Comparison of ENCODE assay signal across 8 mouse cellular contexts in genomic region chr2:165288315-165289031, GRCm38 (mm10). TPM values are rescaled to one million over a fixed set of nuclear protein-coding genes. Genes with fewer than 3 reads are reported as not detected.
DNase-seq lines count a peak whose midpoint lies in the region; ATAC-seq lines count a peak whose summit lies in the region.

No protein-coding gene starts in this region.

- no peaks in the 10 kb centered on the region for H3K27me3 ChIP-seq in neural tube, embryonic 11.5 days (ENCODE audit: control insufficient read depth, insufficient read depth, low read length)
- no peaks in the 10 kb centered on the region for H3K27me3 ChIP-seq in forebrain, embryonic 10.5 days (ENCODE audit: poor library complexity, severe bottlenecking)
- no peaks in the 10 kb centered on the region for H3K27me3 ChIP-seq in heart, embryonic 14.5 days (ENCODE audit: control insufficient read depth, insufficient read depth, low read length)
- H3K27me3 ChIP-seq in liver, embryonic 11.5 days (replicated peaks; ENCODE audit: control insufficient read depth, insufficient read depth, low read length): no peaks in the 10 kb centered on the region
- H3K27me3 ChIP-seq in neural tube, embryonic 14.5 days (ENCODE audit: control insufficient read depth, insufficient read depth, low read length): no peaks in the 10 kb centered on the region

- H3K4me2 ChIP-seq in neural tube, embryonic 11.5 days (ENCODE audit: low read depth): peak overlapping the region; percentile 98
- peak overlapping the region; percentile 95 for H3K4me2 ChIP-seq in heart, embryonic 14.5 days (ENCODE audit: low read length)
- peak overlapping the region; percentile 91 for H3K4me2 ChIP-seq in liver, embryonic 11.5 days
- peak overlapping the region; percentile 93 for H3K4me2 ChIP-seq in neural tube, embryonic 14.5 days (ENCODE audit: low read depth, low read length)

- peak overlapping the region; percentile 66 for H3K9ac ChIP-seq in neural tube, embryonic 11.5 days (ENCODE audit: low read length)
- H3K9ac ChIP-seq in heart, embryonic 14.5 days (ENCODE audit: low read length): peak overlapping the region; percentile 84
- H3K9ac ChIP-seq in liver, embryonic 11.5 days (ENCODE audit: low read depth, low read length): peak overlapping the region; percentile 13; the same call in 1 of the 2 replicates
- H3K9ac ChIP-seq in neural tube, embryonic 14.5 days (replicated peaks; ENCODE audit: low read depth, low read length): peak overlapping the region; percentile 65; the same call in 1 of the 2 replicates

- no peak for DNase-seq in neural tube, embryonic 11.5 days (ENCODE audit: low spot score)
- no peak for DNase-seq in neural tube, embryonic 10.5 days (ENCODE audit: extremely low spot score, low spot score)
- DNase-seq in forebrain, embryonic 10.5 days (ENCODE audit: extremely low spot score, low spot score): no peak
- DNase-seq in kidney, postnatal 10 days: peak; percentile 80
- DNase-seq in liver, embryonic 11.5 days (ENCODE audit: low spot score): no peak

- H3K9me3 ChIP-seq in neural tube, embryonic 11.5 days (ENCODE audit: control insufficient read depth, low read length): no peaks in the 10 kb centered on the region
- H3K9me3 ChIP-seq in forebrain, embryonic 10.5 days: no peaks in the 10 kb centered on the region
- H3K9me3 ChIP-seq in heart, embryonic 14.5 days (ENCODE audit: control insufficient read depth, low read length): no peaks in the 10 kb centered on the region
- no peaks in the 10 kb centered on the region for H3K9me3 ChIP-seq in liver, embryonic 11.5 days (ENCODE audit: control insufficient read depth, low read length)
- H3K9me3 ChIP-seq in neural tube, embryonic 14.5 days (ENCODE audit: control insufficient read depth, low read length): no peaks in the 10 kb centered on the region

- peaks cover 7% of the 10 kb centered on the region for H3K4me1 ChIP-seq in neural tube, embryonic 11.5 days (ENCODE audit: control insufficient read depth, insufficient read depth, low read length)
- peaks cover 31% of the 10 kb centered on the region for H3K4me1 ChIP-seq in forebrain, embryonic 10.5 days
- H3K4me1 ChIP-seq in heart, embryonic 14.5 days (ENCODE audit: control insufficient read depth in 2 of 2, insufficient read depth in 2 of 2, low read length in 2 of 2): peaks cover 6 to 9% of the 10 kb centered on the region in 2 experiments
- H3K4me1 ChIP-seq in liver, embryonic 11.5 days (replicated peaks; ENCODE audit: control insufficient read depth, insufficient read depth, low read length): peaks cover 23% of the 10 kb centered on the region
- H3K4me1 ChIP-seq in neural tube, embryonic 14.5 days (ENCODE audit: control insufficient read depth, insufficient read depth, low read length): peaks cover 18% of the 10 kb centered on the region

- H3K36me3 ChIP-seq in neural tube, embryonic 11.5 days (ENCODE audit: control insufficient read depth, insufficient read depth, low read length): peaks cover 8% of the 10 kb centered on the region
- H3K36me3 ChIP-seq in forebrain, embryonic 10.5 days (replicated peaks): peaks cover 42% of the 10 kb centered on the region
- peaks cover 36% of the 10 kb centered on the region for H3K36me3 ChIP-seq in heart, embryonic 14.5 days (ENCODE audit: control insufficient read depth, insufficient read depth, low read length)
- peaks cover 6% of the 10 kb centered on the region; the same call in 1 of the 2 replicates for H3K36me3 ChIP-seq in liver, embryonic 11.5 days (ENCODE audit: control insufficient read depth, insufficient read depth, low read length)
- peaks cover 27% of the 10 kb centered on the region for H3K36me3 ChIP-seq in neural tube, embryonic 14.5 days (ENCODE audit: control insufficient read depth, insufficient read depth, low read length)

- H3K27ac ChIP-seq in neural tube, embryonic 11.5 days (ENCODE audit: low read depth, low read length): 0 out of 2 replicates have a peak overlapping the region, but pooled peaks have one; percentile 21
- peak overlapping the region; percentile 88 for H3K27ac ChIP-seq in forebrain, embryonic 10.5 days
- H3K27ac ChIP-seq in heart, embryonic 14.5 days (replicated peaks in 1 of 2; ENCODE audit: control insufficient read depth in 1 of 2, insufficient read depth in 1 of 2, low read depth in 2 of 2, low read length in 2 of 2): peak overlapping the region; percentile 30 to 48; a peak in 1 of 4 replicates
- no peak overlapping the region for H3K27ac ChIP-seq in liver, embryonic 11.5 days (ENCODE audit: low read depth, low read length)
- H3K27ac ChIP-seq in neural tube, embryonic 14.5 days (ENCODE audit: low read depth, low read length): peak overlapping the region; percentile 76

- H3K4me3 ChIP-seq in neural tube, embryonic 11.5 days (ENCODE audit: low read depth, low read length): peak overlapping the region; percentile 78; the same call in 1 of the 2 replicates
- H3K4me3 ChIP-seq in forebrain, embryonic 10.5 days: peak overlapping the region; percentile 75
- H3K4me3 ChIP-seq in heart, embryonic 14.5 days (ENCODE audit: control insufficient read depth in 1 of 2, insufficient read depth in 1 of 2, low read depth in 1 of 2, low read length in 2 of 2): peak overlapping the region; percentile 13 to 75; a peak in 2 of 4 replicates
- peak overlapping the region; percentile 76 for H3K4me3 ChIP-seq in liver, embryonic 11.5 days (ENCODE audit: low read depth, low read length)
- peak overlapping the region; percentile 72; the same call in 1 of the 2 replicates for H3K4me3 ChIP-seq in neural tube, embryonic 14.5 days (ENCODE audit: low read depth, low read length)

- 0 out of 2 replicates have a peak, but pooled peaks have one; percentile 18 for ATAC-seq in neural tube, embryonic 11.5 days (ENCODE audit: insufficient read depth, low FRiP score, low TSS enrichment)
- no peak for ATAC-seq in heart, embryonic 14.5 days (ENCODE audit: insufficient number of reproducible peaks, insufficient read depth, low FRiP score, low read depth)
- ATAC-seq in liver, embryonic 11.5 days (replicated peaks; ENCODE audit: low FRiP score): no peak
- ATAC-seq in neural tube, embryonic 14.5 days (ENCODE audit: low read depth): peak; percentile 84
- no peak for ATAC-seq in granulocyte monocyte progenitor cell, adult 5-6 weeks (replicated peaks; ENCODE audit: poor library complexity, severe bottlenecking)

- 69% methylated on average over 18 of the region's 18 CpGs for WGBS in neural tube, embryonic 11.5 days
- whole genome bisulfite sequencing in forebrain, embryonic 10.5 days: 71% methylated on average over 18 of the region's 18 CpGs
- WGBS in heart, embryonic 14.5 days: 59% methylated on average over 18 of the region's 18 CpGs
- WGBS in liver, embryonic 11.5 days: 66% methylated on average over 18 of the region's 18 CpGs
- 50% methylated on average over 18 of the region's 18 CpGs for WGBS in neural tube, embryonic 14.5 days

RNA-seq across cellular contexts. Expression of gene Slc35c2, which starts 0.8 kb away (rescaled TPM):
- polyA plus RNA-seq in neural tube, embryonic 11.5 days (2014; fragmentation: Nextera tagmentation; extraction: Ambion mirVana): 47.3 and 48.2 TPM in 2 replicates
- 74.9 and 75.4 TPM in 2 replicates for polyA plus RNA-seq in forebrain, embryonic 10.5 days (2016; fragmentation: Nextera tagmentation; extraction: Ambion mirVana)
- polyA plus RNA-seq in heart, embryonic 14.5 days (2014; fragmentation: Nextera tagmentation; extraction: Ambion mirVana): 34.0 and 38.0 TPM in 2 replicates
- polyA plus RNA-seq in liver, embryonic 11.5 days (2014; fragmentation: Nextera tagmentation; extraction: Ambion mirVana): 53.0 and 64.4 TPM in 2 replicates
- 54.1 and 59.0 TPM in 2 replicates for polyA plus RNA-seq in neural tube, embryonic 14.5 days (2014; fragmentation: Nextera tagmentation; extraction: Ambion mirVana)
- 90.6 and 93.9 TPM in 2 replicates for total RNA-seq in granulocyte monocyte progenitor cell, adult 5-6 weeks (2014; fragmentation: Nextera tagmentation)
- total RNA-seq in granulocyte monocyte progenitor cell, adult 5-6 weeks (2017): 79.6 and 89.9 TPM in 2 replicates

RNA-seq across cellular contexts. Expression of gene Elmo2, which starts 37.8 kb away (rescaled TPM):
- polyA plus RNA-seq in neural tube, embryonic 11.5 days (2014; fragmentation: Nextera tagmentation; extraction: Ambion mirVana): 89.0 and 97.7 TPM in 2 replicates
- 83.7 and 86.4 TPM in 2 replicates for polyA plus RNA-seq in forebrain, embryonic 10.5 days (2016; fragmentation: Nextera tagmentation; extraction: Ambion mirVana)
- 40.1 and 44.9 TPM in 2 replicates for polyA plus RNA-seq in heart, embryonic 14.5 days (2014; fragmentation: Nextera tagmentation; extraction: Ambion mirVana)
- polyA plus RNA-seq in liver, embryonic 11.5 days (2014; fragmentation: Nextera tagmentation; extraction: Ambion mirVana): 36.4 and 42.4 TPM in 2 replicates
- 98.8 and 110 TPM in 2 replicates for polyA plus RNA-seq in neural tube, embryonic 14.5 days (2014; fragmentation: Nextera tagmentation; extraction: Ambion mirVana)
- 53.2 and 57.9 TPM in 2 replicates for total RNA-seq in granulocyte monocyte progenitor cell, adult 5-6 weeks (2014; fragmentation: Nextera tagmentation)
- 28.5 and 38.8 TPM in 2 replicates for total RNA-seq in granulocyte monocyte progenitor cell, adult 5-6 weeks (2017)

RNA-seq across cellular contexts. Expression of gene Cdh22, which starts 53.8 kb away (rescaled TPM):
- 3.1 and 3.4 TPM in 2 replicates for polyA plus RNA-seq in neural tube, embryonic 11.5 days (2014; fragmentation: Nextera tagmentation; extraction: Ambion mirVana)
- 2.8 and 3.1 TPM in 2 replicates for polyA plus RNA-seq in forebrain, embryonic 10.5 days (2016; fragmentation: Nextera tagmentation; extraction: Ambion mirVana)
- polyA plus RNA-seq in heart, embryonic 14.5 days (2014; fragmentation: Nextera tagmentation; extraction: Ambion mirVana): 0.11 TPM in 1 of 2 replicates, not detected in the other
- 0.11 and 0.17 TPM in 2 replicates for polyA plus RNA-seq in liver, embryonic 11.5 days (2014; fragmentation: Nextera tagmentation; extraction: Ambion mirVana)
- 9.0 and 10.5 TPM in 2 replicates for polyA plus RNA-seq in neural tube, embryonic 14.5 days (2014; fragmentation: Nextera tagmentation; extraction: Ambion mirVana)
- not detected in 2 replicates for total RNA-seq in granulocyte monocyte progenitor cell, adult 5-6 weeks (2014; fragmentation: Nextera tagmentation)
- total RNA-seq in granulocyte monocyte progenitor cell, adult 5-6 weeks (2017): not detected in 2 replicates

Comparison
In these comparisons a context has a peak if more than half of its experiments do, and no peak if none do; other contexts are left out.
1. ATAC-seq: peak in neural tube, embryonic 11.5 days (single experiment) and neural tube, embryonic 14.5 days (single experiment); none in heart, embryonic 14.5 days (single experiment), liver, embryonic 11.5 days (single experiment) and granulocyte monocyte progenitor cell, adult 5-6 weeks (single experiment).
2. H3K9ac ChIP-seq: peak in every context shown above with its lines; median percentile 84 in heart, embryonic 14.5 days; 66 in neural tube, embryonic 11.5 days; 65 in neural tube, embryonic 14.5 days; 13 in liver, embryonic 11.5 days.
3. Peak in every context shown above with its lines, with median percentiles within 50 percentile points of each other: H3K4me2 ChIP-seq and H3K4me3 ChIP-seq.